Mouse (Mus musculus) central nervous system, embryonic 14 days (tissue): Measurements from ENCODE around the gene Sh3pxd2a. TPM values are rescaled to one million over a fixed set of nuclear protein-coding genes. Genes with fewer than 3 reads are reported as not detected.

Source experiments
- polyA plus RNA-seq: library from polyadenylated mRNA; depleted of rRNA; stranded (reverse); fragments of >200 nt; gene quantifications from 2 replicates; pipeline ENCODE4 v1.2.3, GENCODE M21; 2012; rRNA removed

Sh3pxd2a gene
- 12.9 and 20.8 TPM in 2 replicates for polyA plus RNA-seq

GRCm38 (mm10) chr19:47464304-47465241 lies at the start of gene Sh3pxd2a:
Sh3pxd2a (minus strand) TSS chr19:47464401.

Other genes starting within 250 kb of the Sh3pxd2a start
- 25.9 and 30.4 TPM in 2 replicates for gene Stn1, start 73.1 kb upstream of the Sh3pxd2a start, polyA plus RNA-seq
- 26.5 and 27.4 TPM in 2 replicates for gene Slk, start 115.3 kb upstream of the Sh3pxd2a start, polyA plus RNA-seq
- gene Col17a1, start 227.7 kb upstream of the Sh3pxd2a start, polyA plus RNA-seq: 0.47 and 4.0 TPM in 2 replicates